Mouse (Mus musculus): ENCODE measurements around the gene Elovl6.

The Elovl6 gene

GRCm38 (mm10) chr3:129566013-129566412 lies 33.9 kb downstream of the Elovl6 start:
- no peak for DNase-seq (ENCODE audit: extremely low spot score)

DNA sequence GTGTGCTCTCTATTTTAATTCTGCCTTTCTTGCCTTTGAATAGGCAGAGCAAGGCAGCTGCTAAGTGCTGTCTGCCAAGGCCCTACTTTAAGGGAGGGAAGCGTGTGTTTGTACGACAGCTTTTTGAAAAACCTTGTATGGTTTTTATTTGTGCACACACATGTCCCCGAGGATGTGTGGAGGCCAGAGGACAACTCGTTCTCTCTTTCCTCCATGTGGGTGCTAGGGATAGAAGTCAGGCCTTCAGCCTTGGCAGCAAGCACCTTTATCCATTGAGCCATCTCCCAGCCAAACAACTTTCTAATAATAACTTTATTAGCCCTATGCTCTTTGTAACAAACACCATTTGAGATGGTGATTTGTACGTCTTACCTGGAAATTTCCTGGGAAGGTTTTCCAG lies 34.7 kb downstream of the Elovl6 start:
- DNase-seq (ENCODE audit: extremely low spot score), result no peak

GRCm38 (mm10) chr3:129568506-129568905 lies 36.4 kb downstream of the Elovl6 start:
- no peak for DNase-seq (ENCODE audit: extremely low spot score)

- no peak for DNase-seq (ENCODE audit: extremely low spot score)
Observed at GRCm38 (mm10) chr3:129570989-129571388, 38.8 kb downstream of the Elovl6 start.

GRCm38 (mm10) chr3:129571642-129572041 lies 39.5 kb downstream of the Elovl6 start:
- DNase-seq (ENCODE audit: extremely low spot score), result no peak

GRCm38 (mm10) chr3:129572959-129573358 lies 40.8 kb downstream of the Elovl6 start:
- no peak for DNase-seq (ENCODE audit: extremely low spot score)

DNA sequence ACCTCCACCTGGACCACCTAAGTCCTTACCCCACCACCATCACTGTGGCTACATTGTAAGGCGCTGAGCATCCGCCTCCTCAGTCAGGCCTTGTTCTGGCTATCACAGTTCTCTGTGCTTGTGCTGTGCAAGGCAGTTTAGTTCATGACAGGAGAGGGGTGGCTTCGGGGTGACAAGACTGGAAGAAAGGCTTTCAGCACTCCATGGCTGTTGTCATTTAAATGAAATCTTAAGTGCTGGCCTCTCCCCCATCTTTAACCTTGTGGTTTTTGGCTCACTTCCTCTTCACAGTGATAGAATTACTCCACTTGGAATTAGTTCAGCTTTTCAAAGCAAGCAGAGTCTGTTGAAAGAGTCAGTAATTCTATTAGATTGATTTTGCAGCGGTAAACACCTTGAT lies 41.5 kb downstream of the Elovl6 start:
- no peak for DNase-seq (ENCODE audit: extremely low spot score)

- no peak for DNase-seq (ENCODE audit: extremely low spot score)
Observed at GRCm38 (mm10) chr3:129575086-129575485, 42.9 kb downstream of the Elovl6 start.

DNA sequence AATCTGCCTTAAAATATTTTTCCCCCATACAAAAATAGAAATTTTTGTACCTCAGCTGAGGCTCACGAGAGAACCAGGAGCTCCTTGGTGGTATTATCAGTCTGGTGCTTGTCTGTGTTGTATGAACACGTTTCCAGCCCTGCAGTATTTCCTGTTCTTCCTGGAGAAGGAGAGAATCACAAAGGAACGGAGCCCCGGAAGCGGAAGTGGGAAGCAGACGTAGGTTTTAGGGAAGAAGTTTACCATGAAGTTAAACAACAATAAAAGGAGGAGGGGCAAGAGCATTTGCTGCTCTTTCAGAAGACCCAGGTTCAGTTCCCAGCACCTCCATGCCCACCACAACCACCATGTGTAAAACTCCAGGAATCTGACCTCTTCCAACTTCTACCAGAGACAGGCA lies 44.4 kb downstream of the Elovl6 start:
- DNase-seq (ENCODE audit: extremely low spot score), result no peak

DNA sequence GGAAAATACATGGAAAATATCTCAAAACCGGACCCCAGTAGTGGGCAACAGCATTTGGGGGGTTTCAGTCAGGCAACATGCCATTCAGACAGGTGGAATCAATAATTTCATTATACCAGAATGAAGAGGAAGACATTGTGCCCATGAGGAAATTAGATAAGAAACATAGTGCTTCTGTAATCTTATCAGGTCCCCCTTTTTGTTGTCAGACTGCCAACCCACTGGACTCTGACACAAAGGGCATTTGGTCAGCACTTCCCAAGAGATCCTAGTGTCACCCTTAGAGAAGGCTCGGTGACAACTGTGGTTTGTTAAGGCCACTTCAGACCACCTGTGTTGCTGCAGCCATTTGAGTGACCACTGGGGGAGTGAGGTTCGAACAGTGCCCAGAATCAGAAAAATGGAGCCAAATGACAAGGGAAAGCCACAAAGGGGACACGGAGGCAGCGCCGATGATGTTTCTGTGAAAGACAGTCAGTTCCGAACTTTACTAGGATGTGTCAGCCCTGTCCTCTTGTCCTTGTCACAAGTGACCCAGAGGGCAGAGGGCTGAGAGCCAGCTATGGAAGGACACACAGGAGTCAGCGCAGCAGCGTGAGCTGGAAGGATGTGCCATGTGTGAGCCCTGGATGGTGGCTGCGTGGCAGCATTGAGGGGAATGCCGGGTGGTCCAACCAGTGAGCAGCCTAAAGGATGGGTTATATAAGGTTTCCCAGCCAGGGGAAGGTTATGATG lies 46.8 kb downstream of the Elovl6 start:
- DNase-seq (ENCODE audit: extremely low spot score), result no peak

DNA sequence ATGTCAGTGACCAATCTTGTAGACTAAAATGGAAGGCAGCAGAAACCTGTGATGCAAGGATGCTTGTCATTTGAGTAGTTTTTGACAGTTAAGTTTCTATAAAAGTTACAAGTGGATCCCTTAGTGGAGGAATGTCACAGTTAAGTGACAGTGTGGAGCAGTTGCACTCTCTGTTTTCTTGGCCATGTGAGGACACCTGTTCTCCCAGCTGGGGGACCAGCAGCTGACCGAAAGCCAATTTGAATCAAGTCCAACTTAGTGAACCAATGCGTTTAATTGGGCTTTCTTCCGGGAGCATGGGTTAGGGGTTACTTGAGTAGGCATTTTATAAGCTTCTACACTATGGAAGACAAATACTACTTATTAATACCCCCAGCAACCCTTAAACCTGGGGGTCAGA lies 48.9 kb downstream of the Elovl6 start:
- no peak for DNase-seq (ENCODE audit: extremely low spot score)

DNA sequence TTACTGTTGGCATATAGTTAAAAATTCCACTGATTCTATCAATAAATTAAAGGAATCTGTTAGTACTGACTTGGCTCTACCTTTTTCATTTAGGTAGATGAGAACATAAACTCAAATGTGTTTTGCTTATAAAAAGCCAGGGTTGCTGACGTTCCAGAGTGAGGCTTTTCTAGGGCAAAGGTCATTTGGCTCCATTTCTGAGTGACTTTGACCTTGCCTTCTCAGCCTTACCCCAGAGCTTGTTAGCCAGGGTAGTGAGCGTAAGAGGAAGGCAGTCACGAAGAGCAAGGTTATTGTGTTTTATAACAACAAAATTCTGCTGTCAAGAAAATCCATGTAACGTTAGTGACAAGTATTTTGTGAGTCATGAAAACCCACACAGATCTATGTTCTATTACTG lies 50.3 kb downstream of the Elovl6 start:
- DNase-seq (ENCODE audit: extremely low spot score), result no peak

DNA sequence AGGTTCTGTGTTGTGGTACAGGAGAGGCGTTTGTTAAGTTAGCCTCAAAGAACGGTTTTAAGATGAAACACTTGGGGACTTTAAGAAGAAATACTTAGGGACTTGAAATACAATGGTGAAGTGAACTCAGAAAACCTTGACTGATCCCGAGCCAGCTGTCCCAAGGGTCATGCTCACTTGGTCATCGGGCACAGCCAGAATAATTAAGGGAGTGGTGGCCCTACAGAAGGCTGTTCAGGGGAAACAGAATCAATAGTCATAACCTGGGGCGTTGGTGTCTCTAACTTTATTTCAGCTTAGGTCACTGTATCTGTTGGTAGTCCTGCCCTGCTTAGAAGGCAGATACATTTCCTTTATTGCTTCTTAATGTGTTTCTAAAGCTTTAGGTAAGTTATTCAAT lies 51.1 kb downstream of the Elovl6 start:
- DNase-seq (ENCODE audit: extremely low spot score), result no peak

GRCm38 (mm10) chr3:129587916-129588315 lies 55.8 kb downstream of the Elovl6 start:
- DNase-seq (ENCODE audit: extremely low spot score), result no peak

GRCm38 (mm10) chr3:129588753-129589152 lies 56.6 kb downstream of the Elovl6 start:
- no peak for DNase-seq (ENCODE audit: extremely low spot score)

GRCm38 (mm10) chr3:129589705-129590104 lies 57.5 kb downstream of the Elovl6 start:
- no peak for DNase-seq (ENCODE audit: extremely low spot score)

- no peak for DNase-seq (ENCODE audit: extremely low spot score)
Observed at GRCm38 (mm10) chr3:129590548-129591226, 58.5 kb downstream of the Elovl6 start.

- DNase-seq (ENCODE audit: extremely low spot score), result no peak
Observed at GRCm38 (mm10) chr3:129591251-129591650, 59.1 kb downstream of the Elovl6 start.

DNA sequence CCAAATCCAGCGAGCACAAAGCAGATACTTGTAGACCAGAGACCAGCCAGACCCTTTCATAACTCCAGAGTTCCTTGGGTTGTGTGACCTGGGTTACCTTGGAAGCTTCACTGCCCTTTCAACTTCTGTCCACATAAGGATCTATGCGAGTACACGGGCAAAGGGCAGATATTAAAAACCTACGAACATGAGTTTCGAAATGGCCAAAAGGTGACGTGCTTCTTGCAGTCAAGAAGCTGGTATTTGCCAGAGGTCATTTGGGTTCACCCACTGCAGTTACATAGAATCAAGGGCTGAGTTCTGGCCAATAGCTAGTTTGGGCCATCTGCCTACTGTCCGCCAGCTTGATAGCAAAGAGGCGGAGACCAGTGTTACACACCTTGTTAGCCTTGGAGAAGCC lies 59.6 kb downstream of the Elovl6 start:
- no peak for DNase-seq (ENCODE audit: extremely low spot score)

- DNase-seq (ENCODE audit: extremely low spot score), result no peak
Observed at GRCm38 (mm10) chr3:129593001-129593400, 60.8 kb downstream of the Elovl6 start.

- DNase-seq (ENCODE audit: extremely low spot score), result no peak
Observed at GRCm38 (mm10) chr3:129593735-129594134, 61.6 kb downstream of the Elovl6 start.

- no peak for DNase-seq (ENCODE audit: extremely low spot score)
Observed at GRCm38 (mm10) chr3:129596098-129596497, 63.9 kb downstream of the Elovl6 start.

- no peak for DNase-seq (ENCODE audit: extremely low spot score)
Observed at GRCm38 (mm10) chr3:129602289-129602688, 70.1 kb downstream of the Elovl6 start.

- DNase-seq (ENCODE audit: extremely low spot score), result no peak
Observed at GRCm38 (mm10) chr3:129605487-129605886, 73.3 kb downstream of the Elovl6 start.
